Mouse (Mus musculus): ENCODE results near the gene Pgm1. TPM values are rescaled to one million over a fixed set of nuclear protein-coding genes. Genes with fewer than 3 reads are reported as not detected.

Gene Pgm1
- polyA plus RNA-seq, 1 experiment from 2014 or later = 44.9 TPM

DNA sequence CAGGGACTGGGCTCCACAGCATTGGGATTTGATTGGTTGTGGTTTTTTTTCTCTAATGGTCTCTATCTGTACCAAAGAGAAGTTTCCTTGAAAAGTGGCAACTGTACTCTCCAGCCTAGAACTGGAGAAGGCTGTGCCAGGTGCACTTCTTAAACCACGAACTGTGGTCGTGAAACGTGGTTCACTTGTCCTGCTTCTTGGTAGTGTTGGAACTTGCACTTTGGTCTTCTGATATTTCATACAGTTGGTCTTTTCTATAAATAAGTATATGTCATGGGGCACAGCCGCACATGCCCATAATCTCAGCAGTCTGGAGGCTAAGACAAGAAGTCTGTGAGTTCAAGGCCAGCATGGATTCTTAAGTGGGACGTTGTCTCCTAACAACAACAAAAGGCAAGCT is 7.1 kb downstream of the Pgm1 start:
- H3K4me3 ChIP-seq (replicated peaks) = no peak overlapping the region
- peaks cover 11% of the 10 kb centered on the region for H3K4me1 ChIP-seq (replicated peaks)
- 91% methylated on average over 5 of the region's 5 CpGs for WGBS
- H3K27me3 ChIP-seq = no peaks in the 10 kb centered on the region
- H3K9me3 ChIP-seq = no peaks in the 10 kb centered on the region
- no peak overlapping the region for H3K9ac ChIP-seq (replicated peaks)
- no peaks in the 10 kb centered on the region; the same call in 1 of the 2 replicates for H3K36me3 ChIP-seq
- ATAC-seq (ENCODE audit: insufficient number of reproducible peaks, insufficient read depth, low FRiP score, low TSS enrichment, low read depth) = no peak
- no peak overlapping the region for H3K4me2 ChIP-seq
- no peak overlapping the region for H3K27ac ChIP-seq

GRCm38 (mm10) chr4:99939711-99940505 is 10.7 kb downstream of the Pgm1 start:
- WGBS = 67% methylated on average over 16 of the region's 16 CpGs
- no peak for ATAC-seq (ENCODE audit: insufficient number of reproducible peaks, insufficient read depth, low FRiP score, low TSS enrichment, low read depth)

DNA sequence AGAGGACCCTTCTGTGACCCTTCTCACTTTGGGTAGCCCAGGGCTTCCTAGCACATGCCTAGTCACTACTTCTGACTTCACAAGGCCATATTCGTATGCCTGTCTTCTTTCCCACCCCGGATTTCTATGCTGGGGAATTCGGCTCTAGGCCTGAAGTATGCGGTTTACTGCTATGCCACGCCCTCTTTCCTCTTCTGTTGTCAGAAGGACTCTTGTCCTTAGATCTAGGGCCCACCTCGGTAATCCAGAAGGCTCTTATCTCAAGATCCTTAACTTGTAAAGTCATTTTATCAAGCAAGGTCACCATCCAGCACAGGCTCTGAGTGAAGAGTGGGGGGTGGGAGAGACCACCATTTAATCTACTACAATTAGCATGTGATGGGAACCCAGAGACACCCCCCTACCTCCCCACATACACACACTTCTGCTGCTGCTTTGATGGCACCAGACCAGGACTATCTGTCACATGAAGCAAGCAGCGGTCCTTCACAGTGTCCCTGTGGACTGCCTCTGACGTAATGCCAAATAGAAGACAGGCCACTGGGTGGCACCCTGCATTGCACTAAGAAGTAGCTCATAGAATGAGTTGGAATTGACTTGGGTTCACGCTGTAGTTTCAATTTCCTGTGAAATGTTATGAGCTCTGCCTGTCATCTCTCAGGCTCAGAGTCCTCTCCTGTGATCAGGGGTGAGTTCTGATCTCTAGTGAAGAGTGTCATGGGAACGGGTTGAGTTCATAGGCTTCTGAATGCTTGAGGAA is 12.6 kb downstream of the Pgm1 start:
- Histone ChIP-seq H3K4me1 (replicated peaks) (peaks cover 11% of the 10 kb centered on the region), H3K9me3 (no peaks in the 10 kb centered on the region), H3K27me3 (no peaks in the 10 kb centered on the region), H3K9ac (replicated peaks) (no peak overlapping the region), H3K27ac (no peak overlapping the region), H3K4me3 (replicated peaks) (no peak overlapping the region), H3K4me2 (no peak overlapping the region), H3K36me3 (no peaks in the 10 kb centered on the region; the same call in 1 of the 2 replicates)
- no peak for ATAC-seq (ENCODE audit: insufficient number of reproducible peaks, insufficient read depth, low FRiP score, low TSS enrichment, low read depth)
- 70% methylated on average over 10 of the region's 10 CpGs for WGBS

More at GRCm38 (mm10) chr4:99939711-99940505, 10.7 kb downstream of the Pgm1 start:
- Histone ChIP-seq H3K36me3 (no peaks in the 10 kb centered on the region; the same call in 1 of the 2 replicates), H3K9me3 (no peaks in the 10 kb centered on the region), H3K4me1 (replicated peaks) (peaks cover 11% of the 10 kb centered on the region), H3K4me3 (replicated peaks) (no peak overlapping the region), H3K9ac (replicated peaks) (no peak overlapping the region), H3K27ac (no peak overlapping the region; the same call in 1 of the 2 replicates), H3K27me3 (no peaks in the 10 kb centered on the region), H3K4me2 (no peak overlapping the region)

DNA sequence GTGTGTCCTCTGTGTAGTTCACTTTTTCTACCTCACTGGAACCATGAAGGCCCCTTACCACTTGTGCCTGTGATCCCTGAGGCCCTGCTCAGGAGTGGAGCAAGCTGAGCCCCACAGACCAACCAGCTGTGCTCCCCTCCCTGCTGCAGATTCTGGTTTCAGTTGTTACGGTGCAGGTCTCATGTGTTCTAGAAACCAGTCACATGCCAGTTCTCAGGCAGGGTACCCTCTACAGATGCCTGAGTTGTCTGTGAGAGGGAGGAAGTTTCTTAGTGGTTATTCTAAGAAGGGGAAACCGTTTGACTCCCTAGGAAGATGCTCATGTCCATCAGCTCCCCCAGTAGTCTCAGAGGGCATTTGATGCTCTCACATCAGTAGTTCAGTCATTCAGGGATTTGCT is 15.4 kb downstream of the Pgm1 start:
- Histone ChIP-seq H3K4me3 (replicated peaks) (no peak overlapping the region), H3K4me2 (no peak overlapping the region), H3K27ac (no peak overlapping the region), H3K4me1 (replicated peaks) (peaks cover 5% of the 10 kb centered on the region), H3K27me3 (no peaks in the 10 kb centered on the region), H3K9ac (replicated peaks) (no peak overlapping the region), H3K9me3 (no peaks in the 10 kb centered on the region), H3K36me3 (no peaks in the 10 kb centered on the region)
- no peak for ATAC-seq (ENCODE audit: insufficient number of reproducible peaks, insufficient read depth, low FRiP score, low TSS enrichment, low read depth)
- WGBS = 61% methylated on average over 2 of the region's 2 CpGs

DNA sequence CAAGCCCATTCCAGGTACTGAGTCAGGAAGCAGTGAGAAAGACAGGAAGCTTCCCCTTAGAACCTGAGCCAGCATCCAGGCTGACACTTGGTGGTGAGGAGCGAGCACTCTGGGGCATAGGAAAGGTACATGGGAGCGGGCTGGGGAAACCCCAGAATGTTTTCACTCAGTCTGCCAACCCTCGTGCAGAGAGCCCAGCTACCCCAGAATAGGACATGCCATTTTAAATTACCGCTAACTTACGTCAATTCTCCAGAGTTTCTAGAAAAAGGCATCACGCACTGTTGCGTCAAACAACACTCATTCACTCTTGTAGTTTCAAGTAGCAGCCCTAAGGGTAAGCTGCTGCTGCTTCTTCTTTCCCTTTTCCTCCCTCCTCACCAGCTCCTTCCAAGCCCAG is 15.8 kb downstream of the Pgm1 start:
- Histone ChIP-seq H3K4me3 (replicated peaks) (no peak overlapping the region), H3K4me2 (no peak overlapping the region), H3K9me3 (no peaks in the 10 kb centered on the region), H3K36me3 (no peaks in the 10 kb centered on the region), H3K9ac (replicated peaks) (no peak overlapping the region), H3K27ac (no peak overlapping the region), H3K27me3 (no peaks in the 10 kb centered on the region), H3K4me1 (replicated peaks) (peaks cover 2% of the 10 kb centered on the region; the same call in 1 of the 2 replicates)
- WGBS = 90% methylated on average over 7 of the region's 7 CpGs
- ATAC-seq (ENCODE audit: insufficient number of reproducible peaks, insufficient read depth, low FRiP score, low TSS enrichment, low read depth) = no peak

DNA sequence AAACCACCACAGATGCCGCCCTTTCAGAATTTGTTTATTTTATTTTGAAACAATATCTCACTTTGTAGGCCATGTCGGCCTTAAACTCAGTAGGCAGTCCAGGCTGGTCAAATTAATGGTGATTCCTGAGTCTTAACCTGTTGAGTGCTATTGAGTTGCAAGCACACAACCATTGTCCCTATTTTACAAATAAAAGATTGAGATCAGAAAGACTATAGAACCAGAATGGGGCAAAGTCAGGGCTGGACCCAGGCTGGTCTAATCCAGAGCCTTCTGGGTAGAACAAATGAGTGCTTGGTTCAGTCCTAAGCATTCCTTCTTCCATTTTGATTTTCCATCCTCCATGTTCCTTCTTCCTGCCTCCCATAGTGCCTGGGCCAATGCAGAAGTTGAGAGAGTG is 17.3 kb downstream of the Pgm1 start:
- no peaks in the 10 kb centered on the region for H3K36me3 ChIP-seq
- no peaks in the 10 kb centered on the region for H3K9me3 ChIP-seq
- no peak overlapping the region for H3K4me2 ChIP-seq
- H3K4me3 ChIP-seq (replicated peaks) = no peak overlapping the region
- no peaks in the 10 kb centered on the region for H3K27me3 ChIP-seq
- no peak overlapping the region for H3K27ac ChIP-seq
- ATAC-seq (ENCODE audit: insufficient number of reproducible peaks, insufficient read depth, low FRiP score, low TSS enrichment, low read depth) = no peak
- no peak overlapping the region for H3K9ac ChIP-seq (replicated peaks)
- no peaks in the 10 kb centered on the region for H3K4me1 ChIP-seq (replicated peaks)
- WGBS = 91% methylated on average over 2 of the region's 2 CpGs

DNA sequence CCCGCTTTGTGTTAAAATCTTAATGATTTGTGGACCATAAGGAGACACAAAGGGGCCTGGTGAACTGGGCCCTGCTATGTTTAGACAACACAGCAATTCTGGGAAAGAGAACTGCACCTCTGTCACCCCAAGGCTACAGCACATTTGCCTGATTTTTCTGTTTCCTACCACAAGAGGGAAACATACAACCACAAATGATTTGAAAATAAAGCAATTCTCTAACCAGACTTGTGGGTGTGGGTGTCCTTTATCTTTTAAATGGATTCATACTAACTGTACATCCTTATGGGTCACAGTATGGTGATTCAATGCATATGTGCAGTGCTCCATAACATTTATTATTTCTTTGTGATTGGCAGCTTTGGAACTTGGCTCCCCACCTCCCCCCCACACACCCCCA is 18.0 kb downstream of the Pgm1 start:
- Histone ChIP-seq H3K9me3 (no peaks in the 10 kb centered on the region), H3K27me3 (no peaks in the 10 kb centered on the region), H3K4me2 (no peak overlapping the region), H3K9ac (replicated peaks) (no peak overlapping the region), H3K4me1 (replicated peaks) (no peaks in the 10 kb centered on the region), H3K27ac (no peak overlapping the region), H3K4me3 (replicated peaks) (no peak overlapping the region), H3K36me3 (no peaks in the 10 kb centered on the region)
- WGBS = 75% methylated on average over 1 of the region's 1 CpGs
- no peak for ATAC-seq (ENCODE audit: insufficient number of reproducible peaks, insufficient read depth, low FRiP score, low TSS enrichment, low read depth)

DNA sequence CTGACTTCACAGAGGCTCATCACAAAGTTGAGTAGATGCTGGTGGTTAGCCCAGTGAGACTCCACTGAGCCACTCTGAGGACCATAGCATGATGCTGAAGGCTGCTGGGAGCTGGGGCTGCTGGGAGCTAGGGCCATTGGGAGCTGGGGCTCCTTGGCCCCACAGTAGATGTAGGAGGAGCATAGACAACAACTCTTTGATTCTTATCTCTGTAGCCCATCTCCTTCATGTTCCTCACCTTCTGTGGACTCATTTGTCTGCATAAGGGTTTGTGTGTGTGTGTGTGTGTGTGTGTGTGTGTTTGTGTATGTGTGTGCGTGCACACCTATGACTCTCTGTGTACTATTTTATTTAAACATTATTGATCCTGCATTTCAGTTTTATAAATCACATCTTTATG is 18.7 kb downstream of the Pgm1 start:
- ATAC-seq (ENCODE audit: insufficient number of reproducible peaks, insufficient read depth, low FRiP score, low TSS enrichment, low read depth) = no peak
- H3K27me3 ChIP-seq = no peaks in the 10 kb centered on the region
- 90% methylated on average over 1 of the region's 1 CpGs for WGBS

DNA sequence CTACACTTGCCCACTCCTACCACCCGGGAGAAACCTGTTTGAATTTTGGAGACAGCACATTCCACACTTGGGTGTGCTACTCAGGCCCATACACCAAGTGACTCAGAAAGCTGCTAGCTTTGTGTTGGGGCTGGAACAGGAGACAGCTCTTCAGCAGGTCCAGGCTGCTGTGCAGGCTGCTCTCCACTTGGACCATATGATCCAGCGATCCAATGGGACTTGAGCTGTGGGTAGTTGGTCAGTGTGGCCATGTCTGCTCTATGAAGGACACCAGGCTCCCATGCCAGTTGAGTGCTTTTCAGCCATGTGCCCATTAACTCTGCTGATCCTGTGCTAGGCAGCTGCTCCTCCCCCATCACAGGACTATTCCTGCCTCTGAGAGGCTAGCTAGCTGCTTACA is 24.7 kb downstream of the Pgm1 start:
- no peak for ATAC-seq (ENCODE audit: insufficient number of reproducible peaks, insufficient read depth, low FRiP score, low TSS enrichment, low read depth)

More for the DNA sequence above, 18.7 kb downstream of the Pgm1 start:
- H3K4me2 ChIP-seq = no peak overlapping the region
- no peaks in the 10 kb centered on the region for H3K36me3 ChIP-seq
- no peak overlapping the region for H3K4me3 ChIP-seq (replicated peaks)
- H3K9ac ChIP-seq (replicated peaks) = no peak overlapping the region
- H3K4me1 ChIP-seq (replicated peaks) = no peaks in the 10 kb centered on the region
- no peak overlapping the region for H3K27ac ChIP-seq
- H3K9me3 ChIP-seq = no peaks in the 10 kb centered on the region

DNA sequence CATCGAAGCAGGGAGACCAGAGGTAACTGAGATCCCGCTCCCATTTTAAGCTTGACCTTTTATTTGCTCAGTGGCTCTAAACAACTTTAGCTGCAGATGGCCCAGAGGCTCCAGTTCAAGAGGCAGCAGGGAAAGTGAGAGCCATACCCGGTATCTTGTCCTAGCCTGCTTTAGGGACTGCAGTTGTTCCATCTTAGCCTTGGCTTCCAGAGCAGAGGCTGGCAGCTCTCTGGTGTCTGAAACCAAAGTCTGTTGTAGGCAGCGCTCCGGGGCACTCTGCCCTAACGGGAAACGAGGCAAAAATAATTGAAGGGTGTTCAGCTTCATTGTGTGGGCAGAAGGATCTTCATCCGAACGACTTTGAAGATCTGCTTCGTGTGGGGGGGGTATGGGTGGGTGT is 26.2 kb downstream of the Pgm1 start:
- ATAC-seq (ENCODE audit: insufficient number of reproducible peaks, insufficient read depth, low FRiP score, low TSS enrichment, low read depth) = no peak
- Histone ChIP-seq H3K9me3 (no peaks in the 10 kb centered on the region), H3K36me3 (no peaks in the 10 kb centered on the region), H3K9ac (replicated peaks) (no peak overlapping the region), H3K27me3 (no peaks in the 10 kb centered on the region), H3K4me3 (replicated peaks) (no peak overlapping the region), H3K4me2 (no peak overlapping the region), H3K4me1 (replicated peaks) (0 out of 2 replicates have a peak, but pooled peaks cover 6% of the 10 kb centered on the region), H3K27ac (no peak overlapping the region)
- WGBS = 85% methylated on average over 10 of the region's 10 CpGs

More for the DNA sequence above, 24.7 kb downstream of the Pgm1 start:
- Histone ChIP-seq H3K4me1 (replicated peaks) (0 out of 2 replicates have a peak, but pooled peaks cover 6% of the 10 kb centered on the region), H3K9me3 (no peaks in the 10 kb centered on the region), H3K9ac (replicated peaks) (no peak overlapping the region), H3K36me3 (no peaks in the 10 kb centered on the region), H3K4me3 (replicated peaks) (no peak overlapping the region), H3K27ac (no peak overlapping the region), H3K27me3 (no peaks in the 10 kb centered on the region), H3K4me2 (no peak overlapping the region)
- 87% methylated on average over 2 of the region's 2 CpGs for WGBS

GRCm38 (mm10) chr4:99957186-99957585 is 28.0 kb downstream of the Pgm1 start:
- no peak overlapping the region for H3K9ac ChIP-seq (replicated peaks)
- no peak overlapping the region for H3K27ac ChIP-seq
- WGBS = 95% methylated on average over 4 of the region's 4 CpGs
- H3K9me3 ChIP-seq = no peaks in the 10 kb centered on the region
- no peak overlapping the region for H3K4me3 ChIP-seq (replicated peaks)
- no peak overlapping the region for H3K4me2 ChIP-seq
- no peak for ATAC-seq (ENCODE audit: insufficient number of reproducible peaks, insufficient read depth, low FRiP score, low TSS enrichment, low read depth)
- no peaks in the 10 kb centered on the region for H3K36me3 ChIP-seq
- 0 out of 2 replicates have a peak, but pooled peaks cover 6% of the 10 kb centered on the region for H3K4me1 ChIP-seq (replicated peaks)
- H3K27me3 ChIP-seq = no peaks in the 10 kb centered on the region

Data from limb, embryonic 12.5 days (tissue).